Mouse (Mus musculus): ENCODE measurements around the gene Gramd4. TPM values are rescaled to one million over a fixed set of nuclear protein-coding genes. Genes with fewer than 3 reads are reported as not detected.
"Not testable (repeated sequence)": the region's sequence is repeated elsewhere in the genome, so short reads cannot be mapped to it uniquely, and the experiment has no call there.

The Gramd4 gene
- polyA plus RNA-seq, 1 experiment from 2014 or later, result 29.1 TPM

DNA sequence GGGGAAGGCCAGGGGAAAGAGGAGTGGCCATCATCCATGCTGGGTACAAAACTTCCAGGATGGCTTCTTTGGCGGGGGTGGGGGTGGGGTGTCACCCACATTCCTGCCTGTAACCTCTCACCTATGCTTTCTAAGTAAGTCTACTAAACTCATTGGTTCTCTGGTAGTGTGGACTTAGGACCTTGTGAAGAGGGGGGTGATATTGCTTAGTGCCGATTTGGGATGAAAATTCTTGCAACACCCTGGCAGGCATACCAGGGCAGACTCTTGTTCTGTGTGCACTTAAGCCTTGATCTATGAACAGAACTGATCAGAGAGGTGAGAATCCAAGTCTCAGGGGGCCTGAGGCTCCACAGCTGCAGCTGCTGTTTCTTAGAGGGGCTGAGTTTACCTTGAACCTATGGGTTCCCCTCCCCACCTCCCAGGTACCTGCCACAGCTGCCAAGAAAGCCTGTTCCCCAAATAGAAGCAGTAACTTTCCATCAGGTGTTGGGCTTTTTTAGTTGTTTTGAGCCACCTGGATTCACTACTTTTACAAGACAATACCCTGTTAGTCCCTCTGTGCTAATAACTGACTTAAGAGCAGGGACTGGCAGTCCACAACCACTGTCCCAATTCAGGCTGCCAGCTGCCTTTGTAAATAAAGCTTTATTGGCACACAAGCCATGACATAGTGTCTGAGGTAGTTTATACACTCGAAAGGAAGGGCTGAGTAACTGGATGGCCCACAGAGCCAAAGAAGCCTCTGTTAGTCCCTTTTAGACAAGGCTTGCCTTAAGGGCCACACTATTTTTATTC, 118.0 kb downstream of the Gramd4 start:
- H3K27ac ChIP-seq (replicated peaks), result no peak overlapping the region
- no peak overlapping the region for H3K4me3 ChIP-seq
- no peaks in the 10 kb centered on the region for H3K9me3 ChIP-seq
- H3K4me2 ChIP-seq (replicated peaks), result no peak overlapping the region
- ATAC-seq (ENCODE audit: low FRiP score, low read depth), result no peak
- no peaks in the 10 kb centered on the region for H3K27me3 ChIP-seq
- WGBS, result 79% methylated on average over 3 of the region's 3 CpGs
- no peaks in the 10 kb centered on the region for H3K36me3 ChIP-seq
- peaks cover 20% of the 10 kb centered on the region for H3K4me1 ChIP-seq
- no peak overlapping the region for H3K9ac ChIP-seq (replicated peaks)

DNA sequence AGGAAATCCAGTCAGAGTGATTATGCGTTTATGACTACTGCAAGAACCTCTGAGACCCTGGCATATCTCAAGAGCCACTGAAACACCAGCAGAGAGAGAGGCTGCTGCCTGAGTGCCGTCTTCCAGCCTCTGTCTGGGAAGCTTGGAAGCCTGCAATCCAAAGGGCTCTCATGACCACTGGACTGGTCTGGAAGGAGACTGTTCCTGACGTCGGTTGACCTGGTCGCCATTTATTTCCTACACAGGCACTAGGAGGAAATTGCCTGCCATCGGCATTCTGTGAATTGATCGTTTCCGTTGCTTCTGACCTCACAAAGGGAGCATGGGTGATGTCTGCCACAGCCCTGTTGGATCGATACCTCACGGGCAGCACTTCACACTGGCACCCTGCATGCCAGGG, 118.7 kb downstream of the Gramd4 start:
- Histone ChIP-seq H3K4me3 (no peak overlapping the region), H3K36me3 (no peaks in the 10 kb centered on the region), H3K27me3 (no peaks in the 10 kb centered on the region), H3K4me1 (peaks cover 20% of the 10 kb centered on the region), H3K4me2 (replicated peaks) (no peak overlapping the region), H3K9me3 (no peaks in the 10 kb centered on the region), H3K27ac (replicated peaks) (no peak overlapping the region), H3K9ac (replicated peaks) (no peak overlapping the region)
- WGBS, result 92% methylated on average over 10 of the region's 10 CpGs
- no peak for ATAC-seq (ENCODE audit: low FRiP score, low read depth)

DNA sequence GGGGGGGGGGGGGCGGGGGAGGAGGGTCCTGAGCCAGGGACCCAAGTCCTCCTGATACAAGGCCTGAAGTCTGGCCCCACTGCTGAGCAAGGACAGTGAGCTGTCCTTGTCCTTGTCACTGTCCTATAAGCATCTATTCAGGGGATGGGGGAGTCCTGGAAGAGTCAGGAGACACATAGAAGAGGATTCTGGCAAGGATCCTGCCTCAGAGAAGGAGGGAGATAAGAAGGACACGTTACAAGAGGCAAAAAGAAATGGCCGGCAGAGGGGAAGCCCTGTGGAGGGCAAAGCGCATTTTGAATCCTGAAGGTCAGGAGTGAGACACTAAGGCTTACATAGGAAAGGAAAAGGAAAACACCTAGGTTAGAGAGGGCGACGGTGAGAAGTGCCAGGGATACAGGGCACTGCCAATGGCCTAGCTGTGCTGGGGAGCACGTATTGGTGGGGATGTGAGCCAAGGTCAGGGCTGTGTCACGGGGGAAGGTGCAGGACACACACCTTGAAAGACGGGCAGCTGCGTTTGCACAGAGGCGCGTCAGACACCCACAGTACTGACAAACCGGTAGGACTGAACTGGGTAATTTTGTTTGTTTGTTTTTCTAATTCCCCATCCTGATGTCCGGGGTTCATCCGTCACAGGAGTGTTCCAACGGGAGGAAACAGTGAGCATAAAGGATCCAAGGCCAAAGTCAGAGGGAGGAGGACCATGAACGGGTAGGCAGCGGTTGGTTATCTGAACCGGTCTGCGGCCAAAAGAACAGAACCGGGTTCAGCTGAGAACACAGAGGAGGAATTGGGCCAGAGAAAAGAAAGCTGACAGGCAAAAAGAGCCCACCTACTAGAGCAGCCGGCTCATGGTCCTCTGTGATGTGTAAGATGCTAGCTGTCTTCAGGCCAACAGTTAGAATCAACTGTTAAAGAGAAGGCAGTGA, 119.5 kb downstream of the Gramd4 start:
- Histone ChIP-seq H3K36me3 (no peaks in the 10 kb centered on the region), H3K4me1 (peaks cover 19% of the 10 kb centered on the region), H3K27me3 (no peaks in the 10 kb centered on the region), H3K9ac (replicated peaks) (no peak overlapping the region), H3K27ac (replicated peaks) (no peak overlapping the region), H3K4me2 (replicated peaks) (no peak overlapping the region), H3K9me3 (no peaks in the 10 kb centered on the region), H3K4me3 (no peak overlapping the region)
- no peak for ATAC-seq (ENCODE audit: low FRiP score, low read depth)
- WGBS, result 85% methylated on average over 22 of the region's 22 CpGs

DNA sequence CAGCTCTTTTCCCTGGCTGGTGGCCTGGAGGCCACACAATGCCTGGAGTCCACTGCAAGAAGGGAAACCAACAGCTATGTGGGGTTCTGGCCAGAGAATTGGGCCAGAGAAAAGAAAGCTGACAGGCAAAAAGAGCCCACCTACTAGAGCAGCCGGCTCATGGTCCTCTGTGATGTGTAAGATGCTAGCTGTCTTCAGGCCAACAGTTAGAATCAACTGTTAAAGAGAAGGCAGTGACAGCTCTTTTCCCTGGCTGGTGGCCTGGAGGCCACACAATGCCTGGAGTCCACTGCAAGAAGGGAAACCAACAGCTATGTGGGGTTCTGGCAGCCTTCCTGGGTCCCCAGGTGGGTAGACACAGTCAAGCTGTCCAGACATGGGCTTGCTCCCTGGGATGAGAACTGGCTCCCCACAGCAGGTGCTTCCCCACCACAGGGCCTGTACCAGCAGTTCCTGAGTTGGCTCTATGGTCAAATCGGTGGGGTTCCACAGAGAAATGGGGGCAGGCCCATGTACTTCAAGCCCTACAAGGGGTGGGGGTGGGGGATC, 120.3 kb downstream of the Gramd4 start:
- 100% methylated on average over 2 of the region's 2 CpGs for WGBS
- H3K36me3 ChIP-seq; ATAC-seq (ENCODE audit: low FRiP score, low read depth): not testable (repeated sequence)

DNA sequence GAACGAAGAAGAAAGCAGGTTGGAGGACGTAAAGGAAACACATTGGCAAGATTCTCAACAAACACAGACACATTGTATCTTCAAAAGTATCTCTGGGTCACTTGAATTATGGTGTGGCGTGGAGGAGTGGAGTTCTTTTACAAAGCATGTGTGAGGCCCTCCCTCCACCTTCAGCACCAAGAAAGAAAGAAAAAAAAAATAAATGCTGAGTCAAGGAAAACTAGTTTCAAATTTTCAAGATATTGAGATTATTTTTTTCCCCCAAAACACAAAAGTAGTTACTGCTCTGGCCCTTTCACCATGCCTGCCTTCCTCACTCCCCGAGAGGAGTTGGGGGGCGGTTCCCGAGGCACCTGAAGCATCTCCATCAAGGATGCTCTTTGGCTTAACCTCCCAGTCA, 121.1 kb downstream of the Gramd4 start:
- no peak overlapping the region for H3K27ac ChIP-seq (replicated peaks)
- no peak overlapping the region for H3K4me3 ChIP-seq
- peaks cover 16% of the 10 kb centered on the region for H3K4me1 ChIP-seq
- no peaks in the 10 kb centered on the region for H3K27me3 ChIP-seq
- no peak overlapping the region for H3K9ac ChIP-seq (replicated peaks)
- ATAC-seq (ENCODE audit: low FRiP score, low read depth), result no peak
- no peaks in the 10 kb centered on the region for H3K9me3 ChIP-seq
- H3K4me2 ChIP-seq (replicated peaks), result no peak overlapping the region
- H3K36me3 ChIP-seq, result no peaks in the 10 kb centered on the region
- 91% methylated on average over 6 of the region's 6 CpGs for WGBS

More for the DNA sequence above, 120.3 kb downstream of the Gramd4 start:
- not testable (repeated sequence) for H3K4me2 ChIP-seq (replicated peaks); H3K27me3 ChIP-seq; H3K9me3 ChIP-seq; H3K27ac ChIP-seq (replicated peaks); H3K9ac ChIP-seq (replicated peaks); H3K4me3 ChIP-seq
- peaks cover 24% of the 10 kb centered on the region for H3K4me1 ChIP-seq

DNA sequence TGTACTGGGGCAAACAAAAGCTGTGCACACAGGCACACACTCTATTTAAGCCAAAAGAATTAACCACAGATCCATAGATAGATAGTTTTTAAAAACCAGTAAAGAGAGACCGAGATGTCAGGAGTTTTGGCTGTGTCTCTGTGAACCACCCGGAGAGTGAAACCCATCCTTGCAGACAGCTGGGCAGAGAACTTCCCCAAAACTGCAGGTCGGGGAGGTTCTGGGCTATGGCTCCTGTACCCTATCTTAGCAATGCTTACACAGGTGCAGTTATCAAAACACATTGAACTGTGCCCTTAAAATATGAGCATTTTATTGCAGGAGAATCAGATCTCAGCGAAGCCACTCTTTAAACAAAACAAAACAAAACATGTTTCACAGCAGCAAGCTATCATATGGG, 122.9 kb downstream of the Gramd4 start:
- H3K36me3 ChIP-seq, result no peaks in the 10 kb centered on the region
- H3K27me3 ChIP-seq, result no peaks in the 10 kb centered on the region
- ATAC-seq (ENCODE audit: low FRiP score, low read depth), result no peak
- no peak overlapping the region for H3K4me3 ChIP-seq
- WGBS, result 88% methylated on average over 4 of the region's 4 CpGs
- no peak overlapping the region for H3K9ac ChIP-seq (replicated peaks)
- no peak overlapping the region for H3K27ac ChIP-seq (replicated peaks)
- H3K4me1 ChIP-seq, result peaks cover 20% of the 10 kb centered on the region
- H3K9me3 ChIP-seq, result no peaks in the 10 kb centered on the region
- H3K4me2 ChIP-seq (replicated peaks), result no peak overlapping the region

DNA sequence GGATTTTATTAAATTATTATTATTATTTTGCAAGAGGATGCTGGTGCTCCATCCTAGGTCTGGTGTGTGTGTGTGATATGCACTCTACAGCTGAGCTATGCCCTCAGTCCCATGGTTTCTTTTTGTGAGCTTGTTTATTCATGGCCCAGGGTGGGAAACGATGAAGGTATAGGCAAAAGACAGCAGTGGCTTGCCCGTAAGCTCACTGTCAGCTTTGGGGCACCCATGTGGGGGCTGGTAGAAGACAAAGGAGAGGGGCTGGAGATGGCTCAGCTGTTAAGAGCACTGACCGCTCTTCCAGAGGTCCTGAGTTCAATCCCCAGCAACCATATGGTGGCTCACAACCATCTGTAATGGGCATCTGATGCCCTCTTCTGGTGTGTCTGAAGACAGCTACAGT, 123.8 kb downstream of the Gramd4 start:
- H3K4me1 ChIP-seq, result peaks cover 25% of the 10 kb centered on the region
- H3K4me3 ChIP-seq; H3K27me3 ChIP-seq; ATAC-seq (ENCODE audit: low FRiP score, low read depth); H3K4me2 ChIP-seq (replicated peaks); H3K9me3 ChIP-seq; H3K36me3 ChIP-seq; H3K27ac ChIP-seq (replicated peaks); H3K9ac ChIP-seq (replicated peaks): not testable (repeated sequence)
- 94% methylated on average over 3 of the region's 3 CpGs for WGBS

DNA sequence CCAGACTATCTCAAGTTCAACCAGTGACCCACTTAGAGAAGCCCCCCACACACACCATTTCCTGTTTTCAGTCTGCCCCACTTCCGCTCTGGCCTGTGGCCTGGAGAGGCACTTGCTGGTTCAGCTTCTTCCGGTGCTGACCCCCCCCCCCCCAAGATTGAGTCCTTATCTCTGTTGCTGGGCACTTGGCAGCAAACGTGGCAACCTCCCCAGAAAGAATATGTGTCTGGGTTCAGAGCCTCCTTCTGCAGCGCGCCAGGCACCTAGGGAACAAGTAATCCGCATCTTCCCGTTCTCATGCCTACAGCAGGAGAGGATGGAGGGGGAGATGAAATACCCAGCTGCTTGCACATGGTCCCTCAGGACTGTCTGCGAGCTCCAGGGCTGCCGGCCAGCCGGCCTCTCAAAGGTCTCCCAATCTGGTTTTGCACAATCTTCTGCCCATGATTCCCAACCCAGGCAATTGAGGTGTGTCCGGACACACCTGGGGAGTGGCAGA, 124.5 kb downstream of the Gramd4 start:
- 0 out of 2 replicates have a peak overlapping the region, but pooled peaks have one; percentile 15 for H3K27ac ChIP-seq (replicated peaks)
- H3K27me3 ChIP-seq, result peaks cover 5% of the 10 kb centered on the region; the same call in 1 of the 2 replicates
- ATAC-seq (ENCODE audit: low FRiP score, low read depth), result no peak
- no peak overlapping the region for H3K4me3 ChIP-seq
- H3K9ac ChIP-seq (replicated peaks), result no peak overlapping the region
- H3K9me3 ChIP-seq, result no peaks in the 10 kb centered on the region
- H3K36me3 ChIP-seq, result no peaks in the 10 kb centered on the region
- H3K4me2 ChIP-seq (replicated peaks), result no peak overlapping the region
- WGBS, result 56% methylated on average over 10 of the region's 11 CpGs
- H3K4me1 ChIP-seq, result peaks cover 26% of the 10 kb centered on the region

DNA sequence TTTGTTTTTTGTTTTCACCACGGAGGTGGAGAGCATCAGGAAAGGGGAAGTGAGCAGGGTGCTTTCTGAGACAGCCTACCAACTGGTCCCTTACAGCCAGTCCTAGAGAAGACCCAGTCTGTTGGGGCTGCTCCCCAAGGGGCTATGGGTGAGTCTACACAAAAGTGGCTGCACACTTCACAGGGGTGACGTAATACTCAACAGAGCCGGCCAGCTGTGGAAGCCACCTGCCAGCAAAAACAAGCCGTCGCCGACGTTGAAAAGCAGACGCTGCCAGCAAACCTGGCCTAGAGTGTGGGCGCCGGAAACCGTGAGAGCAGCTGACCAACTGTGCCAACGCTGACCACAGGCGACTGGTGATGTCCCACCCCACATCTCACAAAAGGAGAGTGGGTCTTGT, 125.2 kb downstream of the Gramd4 start:
- no peak overlapping the region for H3K27ac ChIP-seq (replicated peaks)
- WGBS, result 61% methylated on average over 13 of the region's 13 CpGs
- H3K4me2 ChIP-seq (replicated peaks), result no peak overlapping the region
- peaks cover 26% of the 10 kb centered on the region for H3K4me1 ChIP-seq
- peaks cover 5% of the 10 kb centered on the region; the same call in 1 of the 2 replicates for H3K27me3 ChIP-seq
- no peak overlapping the region for H3K4me3 ChIP-seq
- no peak overlapping the region for H3K9ac ChIP-seq (replicated peaks)
- no peaks in the 10 kb centered on the region for H3K9me3 ChIP-seq
- no peak for ATAC-seq (ENCODE audit: low FRiP score, low read depth)
- no peaks in the 10 kb centered on the region for H3K36me3 ChIP-seq

DNA sequence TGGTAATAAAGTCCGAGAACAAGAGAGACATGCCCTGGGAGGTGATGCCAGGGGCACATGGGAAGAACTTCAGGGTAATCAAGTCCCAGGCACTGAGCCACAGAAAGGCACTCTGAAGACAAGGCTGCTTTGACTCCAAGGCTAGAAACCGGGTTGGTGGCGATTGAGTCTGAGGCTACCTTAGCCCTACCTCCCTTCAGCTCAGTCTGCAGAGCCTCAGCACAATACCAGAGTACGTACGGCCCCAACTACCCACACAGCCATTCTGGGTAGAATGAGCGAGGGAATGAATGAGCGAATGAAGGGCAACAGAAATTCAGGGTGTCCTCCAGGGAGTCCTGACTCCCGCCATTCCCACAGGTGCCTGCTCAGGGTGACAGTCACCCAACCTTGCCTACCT, 126.0 kb downstream of the Gramd4 start:
- H3K36me3 ChIP-seq, result no peaks in the 10 kb centered on the region

DNA sequence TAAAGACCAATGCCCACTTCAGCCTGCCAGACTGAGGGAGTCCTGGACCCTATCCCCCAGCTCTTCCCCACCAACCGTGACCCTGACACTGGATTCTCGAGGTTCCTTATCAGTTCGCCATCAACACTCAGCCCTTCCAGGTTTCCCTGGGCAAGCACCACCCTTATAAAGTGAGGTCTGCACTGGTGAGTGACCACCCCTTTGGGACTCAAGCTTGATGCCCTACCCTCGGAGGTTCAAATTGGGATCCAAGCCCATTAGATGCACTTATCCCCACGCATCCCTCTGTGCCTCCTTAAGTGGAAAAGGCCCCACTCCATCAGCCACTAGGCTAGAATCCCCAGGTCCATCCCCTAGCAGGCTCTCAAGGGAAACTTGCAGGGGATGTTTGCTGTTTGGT, 126.6 kb downstream of the Gramd4 start:
- peaks cover 5% of the 10 kb centered on the region; the same call in 1 of the 2 replicates for H3K27me3 ChIP-seq
- no peak for ATAC-seq (ENCODE audit: low FRiP score, low read depth)
- H3K9me3 ChIP-seq, result no peaks in the 10 kb centered on the region
- peak overlapping the region; percentile 90 for H3K4me3 ChIP-seq
- H3K4me2 ChIP-seq (replicated peaks), result peak overlapping the region; percentile 80
- 81% methylated on average over 5 of the region's 5 CpGs for WGBS
- no peak overlapping the region for H3K27ac ChIP-seq (replicated peaks)
- H3K36me3 ChIP-seq, result no peaks in the 10 kb centered on the region
- H3K4me1 ChIP-seq, result peaks cover 37% of the 10 kb centered on the region
- no peak overlapping the region; the same call in 1 of the 2 replicates for H3K9ac ChIP-seq (replicated peaks)

More for the DNA sequence above, 126.0 kb downstream of the Gramd4 start:
- Histone ChIP-seq H3K9ac (replicated peaks) (no peak overlapping the region), H3K4me3 (no peak overlapping the region), H3K27ac (replicated peaks) (no peak overlapping the region), H3K4me2 (replicated peaks) (no peak overlapping the region), H3K9me3 (no peaks in the 10 kb centered on the region), H3K4me1 (peaks cover 31% of the 10 kb centered on the region), H3K27me3 (peaks cover 5% of the 10 kb centered on the region; the same call in 1 of the 2 replicates)
- no peak for ATAC-seq (ENCODE audit: low FRiP score, low read depth)
- WGBS, result 91% methylated on average over 8 of the region's 8 CpGs

Measured in midbrain, embryonic 12.5 days (tissue).